Mouse (Mus musculus): ENCODE results near the gene Orc2. TPM values are rescaled to one million over a fixed set of nuclear protein-coding genes. Genes with fewer than 3 reads are reported as not detected.

Orc2 gene
- polyA plus RNA-seq, 1 experiment from 2014 or later, result 27.6 TPM

GRCm38 (mm10) chr1:58420032-58420431, 84.9 kb downstream of the Orc2 start:
- peaks cover 13% of the 10 kb centered on the region; the same call in 1 of the 2 replicates for H3K4me1 ChIP-seq (replicated peaks; ENCODE audit: control insufficient read depth, insufficient read depth, low read length)
- H3K9ac ChIP-seq (ENCODE audit: low read length), result no peak overlapping the region
- H3K36me3 ChIP-seq (ENCODE audit: control insufficient read depth, insufficient read depth, low read length), result peaks cover 62% of the 10 kb centered on the region
- no peak overlapping the region for H3K27ac ChIP-seq (ENCODE audit: low read depth)
- H3K27me3 ChIP-seq (replicated peaks; ENCODE audit: control insufficient read depth, insufficient read depth, low read length), result no peaks in the 10 kb centered on the region
- no peak overlapping the region for H3K4me3 ChIP-seq (ENCODE audit: low read depth, low read length)
- DNase-seq (ENCODE audit: low spot score), result no peak
- H3K9me3 ChIP-seq (ENCODE audit: control insufficient read depth, low read length), result no peaks in the 10 kb centered on the region
- 81% methylated on average over 10 of the region's 10 CpGs for WGBS
- no peak overlapping the region for H3K4me2 ChIP-seq (ENCODE audit: low read length)
- no peak for ATAC-seq (replicated peaks; ENCODE audit: low FRiP score, low TSS enrichment, low read depth)

- Histone ChIP-seq H3K9me3 (ENCODE audit: control insufficient read depth, low read length) (no peaks in the 10 kb centered on the region), H3K4me1 (replicated peaks; ENCODE audit: control insufficient read depth, insufficient read depth, low read length) (0 out of 2 replicates have a peak, but pooled peaks cover 3% of the 10 kb centered on the region), H3K9ac (ENCODE audit: low read length) (no peak overlapping the region), H3K4me3 (ENCODE audit: low read depth, low read length) (no peak overlapping the region), H3K27ac (ENCODE audit: low read depth) (no peak overlapping the region), H3K27me3 (replicated peaks; ENCODE audit: control insufficient read depth, insufficient read depth, low read length) (no peaks in the 10 kb centered on the region), H3K36me3 (ENCODE audit: control insufficient read depth, insufficient read depth, low read length) (peaks cover 93% of the 10 kb centered on the region), H3K4me2 (ENCODE audit: low read length) (no peak overlapping the region)
- ATAC-seq (replicated peaks; ENCODE audit: low FRiP score, low TSS enrichment, low read depth) (no peak), DNase-seq (ENCODE audit: low spot score) (no peak)
- 89% methylated on average over 2 of the region's 2 CpGs for WGBS
Measured at GRCm38 (mm10) chr1:58416048-58416447, 88.9 kb downstream of the Orc2 start.

GRCm38 (mm10) chr1:58415442-58415841, 89.5 kb downstream of the Orc2 start:
- no peaks in the 10 kb centered on the region for H3K4me1 ChIP-seq (replicated peaks; ENCODE audit: control insufficient read depth, insufficient read depth, low read length)
- DNase-seq (ENCODE audit: low spot score) (no peak), ATAC-seq (replicated peaks; ENCODE audit: low FRiP score, low TSS enrichment, low read depth) (no peak)
- H3K4me3 ChIP-seq (ENCODE audit: low read depth, low read length), result no peak overlapping the region
- peaks cover 96% of the 10 kb centered on the region for H3K36me3 ChIP-seq (ENCODE audit: control insufficient read depth, insufficient read depth, low read length)
- no peaks in the 10 kb centered on the region for H3K27me3 ChIP-seq (replicated peaks; ENCODE audit: control insufficient read depth, insufficient read depth, low read length)
- H3K9ac ChIP-seq (ENCODE audit: low read length), result no peak overlapping the region
- no peaks in the 10 kb centered on the region for H3K9me3 ChIP-seq (ENCODE audit: control insufficient read depth, low read length)
- no peak overlapping the region for H3K27ac ChIP-seq (ENCODE audit: low read depth)
- WGBS, result 31% methylated on average over 1 of the region's 1 CpGs
- H3K4me2 ChIP-seq (ENCODE audit: low read length), result no peak overlapping the region

Other genes with a start within 250 kb of the Orc2 start
- 0.07 TPM in 1 of 2 replicates, not detected in the other for gene Aox2, start 226.8 kb downstream of the Orc2 start, polyA plus RNA-seq (2014; fragmentation: Nextera tagmentation; extraction: Ambion mirVana)
- gene Bzw1, start 112.2 kb downstream of the Orc2 start, polyA plus RNA-seq (2014; fragmentation: Nextera tagmentation; extraction: Ambion mirVana), result 357 and 398 TPM in 2 replicates
- 170 and 203 TPM in 2 replicates for gene Clk1, start 81.0 kb downstream of the Orc2 start, polyA plus RNA-seq (2014; fragmentation: Nextera tagmentation; extraction: Ambion mirVana)
- gene Nif3l1, start 60.0 kb downstream of the Orc2 start, polyA plus RNA-seq (2014; fragmentation: Nextera tagmentation; extraction: Ambion mirVana), result 53.1 and 55.3 TPM in 2 replicates
- gene Ppil3, start 59.6 kb downstream of the Orc2 start, polyA plus RNA-seq (2014; fragmentation: Nextera tagmentation; extraction: Ambion mirVana), result 58.7 and 64.1 TPM in 2 replicates
- gene Fam126b, start 81.2 kb upstream of the Orc2 start, polyA plus RNA-seq (2014; fragmentation: Nextera tagmentation; extraction: Ambion mirVana), result 9.1 and 9.2 TPM in 2 replicates
- gene Ndufb3, start 81.3 kb upstream of the Orc2 start, polyA plus RNA-seq (2014; fragmentation: Nextera tagmentation; extraction: Ambion mirVana), result 175 and 192 TPM in 2 replicates
- gene Als2cr12, start 190.9 kb upstream of the Orc2 start, polyA plus RNA-seq (2014; fragmentation: Nextera tagmentation; extraction: Ambion mirVana), result 0.13 TPM in 1 of 2 replicates, not detected in the other
- 26.1 and 27.1 TPM in 2 replicates for gene Cflar, start 206.4 kb upstream of the Orc2 start, polyA plus RNA-seq (2014; fragmentation: Nextera tagmentation; extraction: Ambion mirVana)